Mouse (Mus musculus) kidney, adult 2 months (tissue): ENCODE results near the gene Gm10160. TPM values are rescaled to one million over a fixed set of nuclear protein-coding genes. Genes with fewer than 3 reads are reported as not detected.

ENCODE experiments used
- DNase-seq: peaks from one replicate; pipeline ENCODE4 v3.0.0; 2021
- H3K27ac ChIP-seq: fragments of 200-500 bp; 2 replicates; pipeline ENCODE4 v1.5.1; 2012; ENCODE audit warnings: low read depth, low read length, control low read depth, inconsistent platforms; ENCODE audit not compliant: insufficient read depth
- H3K27me3 ChIP-seq: fragments of 200-500 bp; replicated peaks from 2 replicates; pipeline ENCODE4 v1.6.1; 2012; ENCODE audit warnings: mild to moderate bottlenecking, moderate library complexity, low read length, inconsistent platforms; ENCODE audit not compliant: control insufficient read depth, insufficient read depth
- H3K36me3 ChIP-seq: fragments of 200-500 bp; 2 replicates; pipeline ENCODE4 v1.6.1; 2012; ENCODE audit warnings: mild to moderate bottlenecking, moderate library complexity, low read length, inconsistent platforms; ENCODE audit not compliant: control insufficient read depth, insufficient read depth
- H3K4me1 ChIP-seq: fragments of 200-500 bp; 2 replicates; pipeline ENCODE4 v1.6.1; 2011; ENCODE audit warnings: low read length; ENCODE audit not compliant: control insufficient read depth, insufficient read depth
- H3K4me3 ChIP-seq: fragments of 200-500 bp; 2 replicates; pipeline ENCODE4 v1.5.1; 2011; ENCODE audit warnings: mild to moderate bottlenecking, low read depth, low read length, control low read depth; ENCODE audit not compliant: insufficient read depth
- CTCF ChIP-seq: fragments of 200-500 bp; conservative IDR thresholded peaks from 2 replicates; pipeline ENCODE4 v1.5.1; 2011; ENCODE audit warnings: low read depth, mild to moderate bottlenecking, control low read depth, low read length, moderate library complexity, mixed read lengths; ENCODE audit not compliant: insufficient read depth, insufficient read length
- POLR2A ChIP-seq: fragments of 200-500 bp; IDR thresholded peaks from one replicate; pipeline ENCODE4 v1.6.1; 2011; ENCODE audit warnings: low read depth, low read length, control low read depth
- WGBS: fragments of 180-500 bp; shearing (Covaris S2); methylation state at CpG from one replicate; pipeline ENCODE4 v1.1.7; 2018; 5-methylcytosine and 5-hydroxymethylcytosine counted together
- polyA plus RNA-seq: library from polyadenylated mRNA; depleted of rRNA; stranded (reverse); fragments of >200 nt; gene quantifications from 2 replicates; pipeline ENCODE4 v1.2.3, GENCODE M21; 2012

Gene Gm10160
- polyA plus RNA-seq, 1 experiment = not detected

- Histone ChIP-seq H3K27me3 (no peaks in the 10 kb centered on the region), H3K4me3 (no peak overlapping the region; the same call in 1 of the 2 replicates), H3K27ac (peak overlapping the region; percentile 58; the same call in 1 of the 2 replicates), H3K4me1 (no peaks in the 10 kb centered on the region), H3K36me3 (no peaks in the 10 kb centered on the region)
- TF ChIP-seq CTCF (no peak), POLR2A (no peak)
- peak; percentile 45 for DNase-seq
- WGBS = 72% methylated on average over 24 of the region's 24 CpGs
Measured at GRCm38 (mm10) chr7:81862587-81863583, 7.3 kb upstream of the Gm10160 start.

GRCm38 (mm10) chr7:81861921-81862320, 6.3 kb upstream of the Gm10160 start:
- no peak overlapping the region for H3K27ac ChIP-seq
- H3K4me3 ChIP-seq = no peak overlapping the region
- H3K4me1 ChIP-seq = no peaks in the 10 kb centered on the region
- no peak for DNase-seq
- TF ChIP-seq CTCF (no peak), POLR2A (no peak)
- no peaks in the 10 kb centered on the region for H3K27me3 ChIP-seq
- H3K36me3 ChIP-seq = no peaks in the 10 kb centered on the region
- WGBS = 78% methylated on average over 4 of the region's 4 CpGs

- Histone ChIP-seq H3K4me3 (no peak overlapping the region), H3K27me3 (no peaks in the 10 kb centered on the region), H3K4me1 (no peaks in the 10 kb centered on the region), H3K36me3 (no peaks in the 10 kb centered on the region), H3K27ac (no peak overlapping the region)
- TF ChIP-seq CTCF (no peak), POLR2A (no peak)
- no peak for DNase-seq
- 94% methylated on average over 2 of the region's 2 CpGs for WGBS
Measured at GRCm38 (mm10) chr7:81861461-81861860, 5.9 kb upstream of the Gm10160 start.

GRCm38 (mm10) chr7:81860996-81861395, 5.4 kb upstream of the Gm10160 start:
- WGBS = 48% methylated on average over 5 of the region's 5 CpGs
- no peak for TF ChIP-seq CTCF
- TF ChIP-seq POLR2A = no peak
- Histone ChIP-seq H3K4me3 (no peak overlapping the region), H3K27ac (no peak overlapping the region), H3K4me1 (no peaks in the 10 kb centered on the region), H3K36me3 (no peaks in the 10 kb centered on the region), H3K27me3 (no peaks in the 10 kb centered on the region)
- no peak for DNase-seq

GRCm38 (mm10) chr7:81860071-81860470, 4.5 kb upstream of the Gm10160 start:
- Histone ChIP-seq H3K27ac (peak overlapping the region; percentile 43; the same call in 1 of the 2 replicates), H3K4me3 (peak overlapping the region; percentile 41), H3K4me1 (no peaks in the 10 kb centered on the region), H3K27me3 (no peaks in the 10 kb centered on the region), H3K36me3 (no peaks in the 10 kb centered on the region)
- TF ChIP-seq CTCF (no peak), POLR2A (no peak)
- peak; percentile 39 for DNase-seq
- WGBS = 35% methylated on average over 11 of the region's 11 CpGs

GRCm38 (mm10) chr7:81858968-81859721, 3.6 kb upstream of the Gm10160 start, which contains the start of gene Tm6sf1:
TSS of gene Tm6sf1 (plus strand) at chr7:81859001.
- TF ChIP-seq POLR2A = no peak
- peak; percentile 52 for DNase-seq
- Histone ChIP-seq H3K4me3 (peak within 1 kb of the TSS; percentile 47), H3K27me3 (no peaks in the 10 kb centered on the region), H3K4me1 (no peaks in the 10 kb centered on the region), H3K27ac (no peak within 1 kb of the TSS), H3K36me3 (no peaks in the 10 kb centered on the region)
- 1% methylated on average over 64 of the region's 64 CpGs for WGBS

- 26% methylated on average over 9 of the region's 9 CpGs for WGBS
- no peaks in the 10 kb centered on the region for H3K36me3 ChIP-seq
- H3K4me3 ChIP-seq = no peak overlapping the region
- no peak for DNase-seq
- H3K27ac ChIP-seq = no peak overlapping the region
- TF ChIP-seq POLR2A (no peak), CTCF (no peak)
- no peaks in the 10 kb centered on the region for H3K27me3 ChIP-seq
- H3K4me1 ChIP-seq = no peaks in the 10 kb centered on the region
Measured at GRCm38 (mm10) chr7:81858236-81858635, 2.6 kb upstream of the Gm10160 start.
